Mouse (Mus musculus) lung, postnatal 36 days (tissue): ENCODE measurements around the gene Pdcd5.
A peak's percentile ranks its signal among the peaks of the same experiment; 100 is the strongest.

ENCODE experiments used
- DNase-seq: peaks from one replicate; pipeline ENCODE4 v3.0.0; 2022; ENCODE audit warnings: mixed read lengths

The Pdcd5 gene

DNA sequence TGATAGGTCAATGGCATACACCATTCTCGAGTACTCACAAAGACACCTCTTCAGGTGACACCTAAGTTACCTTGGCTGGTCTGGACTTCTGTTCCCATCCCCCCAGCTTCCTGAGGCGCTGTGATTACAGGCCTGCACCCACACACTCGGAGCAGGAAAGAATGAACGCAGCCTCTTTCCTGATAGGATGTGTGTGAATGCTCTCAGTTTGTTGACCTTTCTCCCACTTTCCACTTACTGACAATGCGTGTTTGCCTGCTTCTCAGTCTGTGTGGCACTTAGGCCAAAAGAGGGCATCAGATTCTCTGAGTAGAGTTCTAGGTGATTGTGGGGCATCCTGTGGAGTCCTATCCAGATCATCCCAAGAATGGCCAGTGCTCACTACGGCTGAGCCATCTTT is 7.2 kb downstream of the Pdcd5 start:
- no peak for DNase-seq

DNA sequence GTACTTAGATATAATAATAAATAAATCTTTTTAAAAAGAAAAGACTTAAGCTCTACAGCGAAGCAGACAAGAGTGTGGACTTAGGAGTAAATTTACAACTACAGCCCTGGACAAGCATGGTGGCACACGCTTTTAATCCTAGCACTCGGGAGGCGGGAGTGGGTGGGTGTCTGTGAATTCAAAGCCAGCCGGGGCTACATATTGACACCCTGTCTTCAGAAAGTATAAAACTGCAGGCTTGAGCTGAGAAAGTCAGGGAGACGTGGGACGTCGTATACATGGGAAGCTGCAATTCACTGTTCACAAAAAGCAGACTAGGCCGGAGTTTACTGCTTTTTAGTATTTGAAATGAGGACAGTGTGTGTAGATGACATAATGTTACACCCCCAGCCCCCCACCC is 10.4 kb downstream of the Pdcd5 start:
- DNase-seq = no peak

DNA sequence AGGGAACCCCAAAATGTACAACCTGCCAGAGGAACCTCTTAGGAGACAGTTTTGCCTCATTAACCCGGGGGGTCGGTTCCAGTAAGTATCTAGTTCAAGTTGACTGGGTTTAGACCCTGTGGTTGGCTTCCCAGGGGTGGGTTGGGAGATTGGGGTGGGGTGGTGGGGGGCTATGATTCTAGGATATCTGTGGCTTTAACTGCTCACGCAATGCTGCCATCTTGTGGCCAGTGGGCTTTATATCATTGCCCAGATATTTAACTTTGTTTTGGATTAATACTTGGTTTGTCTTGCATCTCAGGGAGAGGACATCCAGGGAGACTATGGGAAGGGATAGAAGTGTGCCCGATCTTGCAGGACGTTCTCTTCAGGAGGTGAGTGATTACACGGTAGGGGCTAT is 11.1 kb downstream of the Pdcd5 start:
- DNase-seq = peak; percentile 44

DNA sequence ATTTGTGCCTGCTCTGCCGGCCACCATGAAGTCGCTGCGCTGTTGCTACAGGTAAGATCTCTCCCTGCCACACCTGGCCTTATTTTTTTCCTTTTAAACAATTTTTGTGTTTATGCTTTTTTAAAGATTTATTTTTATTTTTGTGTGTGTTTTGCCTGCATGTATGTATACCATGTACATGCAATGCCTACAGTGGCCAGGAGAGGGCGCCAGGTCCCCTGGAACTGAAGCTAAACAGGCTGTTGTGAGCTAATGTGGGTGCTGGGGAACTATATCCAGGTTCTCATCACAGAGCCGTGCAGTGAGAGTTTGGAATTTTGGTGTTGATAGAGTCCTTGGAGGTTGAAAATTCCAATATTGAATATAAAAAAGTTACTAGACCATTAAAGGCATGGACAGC is 18.8 kb downstream of the Pdcd5 start:
- DNase-seq = peak; percentile 45

DNA sequence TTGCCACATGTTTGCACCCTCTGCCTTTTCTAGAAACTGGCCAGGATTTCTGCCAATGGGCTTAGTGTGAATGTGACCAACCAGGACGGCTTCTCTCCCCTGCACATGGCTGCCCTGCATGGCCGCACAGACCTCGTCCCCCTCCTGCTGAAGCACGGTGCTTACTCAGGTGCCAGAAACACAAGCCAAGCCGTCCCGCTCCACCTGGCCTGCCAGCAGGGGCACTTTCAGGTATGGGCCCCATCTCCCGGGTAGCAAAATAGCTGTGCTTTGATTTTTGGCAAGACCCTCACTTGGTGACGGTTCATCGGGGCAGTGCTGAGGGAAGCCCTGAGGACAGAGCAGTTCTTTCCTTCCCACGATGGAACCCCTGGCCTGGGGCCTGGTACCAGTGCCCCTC is 19.9 kb downstream of the Pdcd5 start:
- DNase-seq = no peak

DNA sequence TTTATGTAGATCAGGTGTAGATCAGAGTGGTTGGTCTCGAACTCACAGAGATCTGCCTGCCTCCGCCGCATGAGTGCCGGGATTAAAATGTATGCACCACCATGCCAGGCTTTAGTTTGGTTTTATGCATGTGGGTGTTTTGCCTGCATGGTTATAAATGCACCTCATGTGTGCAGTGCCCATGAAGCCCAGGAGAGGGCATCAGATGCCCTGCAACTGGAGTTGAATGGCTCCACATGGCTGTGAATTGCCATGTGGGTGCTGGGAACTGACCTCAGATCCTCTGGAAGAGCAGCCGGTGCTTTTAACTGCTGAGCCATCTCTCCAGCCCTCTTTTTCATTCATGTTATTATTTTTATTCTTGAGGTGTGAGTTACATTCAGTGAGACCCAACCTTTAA is 21.3 kb downstream of the Pdcd5 start:
- no peak for DNase-seq

DNA sequence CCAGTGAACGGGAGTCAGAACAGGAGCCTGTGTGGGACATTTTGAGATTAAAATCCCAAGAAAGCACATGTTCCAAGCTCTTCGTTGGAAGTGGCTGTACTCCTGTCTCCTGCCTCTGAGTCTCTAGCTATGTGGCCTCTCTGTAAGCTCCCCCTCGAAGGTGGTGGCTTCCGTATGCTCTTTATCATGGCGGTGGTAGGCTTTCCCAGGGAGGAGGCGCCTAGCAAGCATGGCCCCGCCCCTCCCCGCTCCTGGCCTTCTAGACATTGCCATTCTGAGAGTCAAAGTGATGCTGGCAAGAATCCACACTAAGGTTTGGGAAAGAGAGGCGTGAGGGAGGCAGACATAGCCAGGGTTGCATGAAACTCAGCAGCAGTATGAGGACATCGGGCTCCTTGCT is 24.7 kb downstream of the Pdcd5 start:
- DNase-seq = no peak

DNA sequence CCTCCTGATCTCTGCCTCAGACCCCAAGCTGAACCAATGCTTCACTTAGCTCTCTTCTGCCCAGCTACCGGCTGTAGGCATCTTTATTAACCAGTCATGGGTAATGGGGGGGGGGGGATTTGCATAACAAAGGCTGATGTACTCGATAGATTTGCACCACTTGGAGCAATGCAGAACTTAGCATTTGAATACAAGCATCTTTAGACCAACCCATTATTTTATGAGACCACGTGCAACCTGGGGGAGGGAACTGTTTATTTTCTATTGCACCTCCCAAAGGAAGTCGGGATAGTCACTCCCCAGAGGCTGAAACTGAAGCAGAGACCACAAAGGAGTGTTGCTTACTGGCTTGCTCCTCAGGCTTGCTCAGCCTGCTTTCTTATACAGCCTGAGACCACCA is 29.8 kb downstream of the Pdcd5 start:
- DNase-seq = no peak

DNA sequence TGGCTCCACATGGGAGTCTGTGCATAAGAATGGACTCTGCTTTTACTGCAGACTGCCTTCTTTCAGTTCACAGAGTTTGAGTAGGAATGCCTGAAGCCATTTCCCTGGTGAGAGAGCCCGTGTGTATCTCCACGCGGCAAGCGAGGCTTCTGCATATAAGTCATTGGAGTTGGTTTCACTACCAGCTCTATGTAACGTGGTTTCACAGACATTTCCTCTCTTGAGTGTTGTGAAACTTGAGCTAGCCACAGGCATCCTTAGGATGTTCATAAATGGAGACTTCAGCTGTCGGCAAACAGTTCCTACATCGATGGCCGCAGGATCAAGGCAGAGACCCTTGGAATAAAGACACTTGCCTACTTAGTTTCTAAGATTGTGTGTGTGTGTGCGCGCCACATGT is 38.1 kb downstream of the Pdcd5 start:
- no peak for DNase-seq

DNA sequence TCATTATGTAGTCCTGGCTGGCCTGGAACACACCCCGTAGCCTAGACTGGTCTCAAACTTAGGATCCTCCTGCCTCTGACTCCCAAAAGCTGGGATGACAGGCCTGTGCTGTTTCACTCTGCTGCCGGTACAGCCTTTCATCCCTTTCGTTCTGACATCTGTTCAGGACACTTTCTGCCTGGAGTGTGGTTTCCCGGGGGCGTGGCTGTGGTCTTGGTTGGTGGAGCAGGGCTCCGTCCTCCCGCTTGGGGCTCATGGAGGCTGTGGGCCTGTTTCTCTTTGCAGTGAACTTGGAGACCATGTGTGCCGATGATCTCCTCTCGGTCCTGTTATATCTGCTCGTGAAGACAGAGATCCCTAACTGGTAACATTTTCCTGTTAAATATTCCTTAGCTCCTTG is 40.5 kb downstream of the Pdcd5 start:
- DNase-seq = no peak

DNA sequence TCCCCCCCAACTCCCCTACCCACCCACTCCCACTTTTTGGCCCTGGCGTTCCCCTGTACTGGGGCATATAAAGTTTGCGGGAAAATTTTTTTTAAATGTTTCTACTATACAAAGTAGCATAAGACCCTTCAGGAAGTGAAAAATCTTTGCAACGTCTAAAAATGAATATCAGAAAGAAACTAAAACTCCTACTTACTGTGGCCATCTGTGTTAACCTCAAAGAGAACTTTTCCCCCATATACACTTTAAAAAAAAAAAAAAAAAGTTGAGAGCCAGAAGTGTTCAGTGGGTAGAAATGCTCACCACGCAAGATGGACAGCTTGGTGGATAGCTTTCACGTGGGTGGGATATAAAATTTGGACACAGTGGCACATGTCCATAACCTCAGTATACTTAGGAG is 44.6 kb downstream of the Pdcd5 start:
- DNase-seq = no peak

DNA sequence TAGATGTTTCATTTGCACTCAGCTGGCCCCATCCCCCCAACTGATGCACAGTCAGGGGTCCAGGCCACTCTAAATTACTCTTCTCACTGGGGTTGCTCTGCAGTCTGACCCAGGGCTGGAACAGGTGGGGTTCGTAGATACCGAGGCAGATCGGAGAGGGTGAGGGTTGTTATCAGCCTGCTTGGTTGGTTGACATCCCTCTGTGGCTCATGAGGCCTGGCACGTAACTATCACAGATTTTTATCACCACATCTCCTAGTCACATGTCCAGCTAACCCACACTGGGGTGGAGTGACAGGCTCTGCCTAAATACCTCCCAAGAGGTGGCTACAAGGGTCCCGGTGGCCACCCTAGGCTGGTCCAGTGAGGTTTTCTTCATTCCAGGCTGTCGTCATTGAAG is 46.2 kb downstream of the Pdcd5 start:
- no peak for DNase-seq

DNA sequence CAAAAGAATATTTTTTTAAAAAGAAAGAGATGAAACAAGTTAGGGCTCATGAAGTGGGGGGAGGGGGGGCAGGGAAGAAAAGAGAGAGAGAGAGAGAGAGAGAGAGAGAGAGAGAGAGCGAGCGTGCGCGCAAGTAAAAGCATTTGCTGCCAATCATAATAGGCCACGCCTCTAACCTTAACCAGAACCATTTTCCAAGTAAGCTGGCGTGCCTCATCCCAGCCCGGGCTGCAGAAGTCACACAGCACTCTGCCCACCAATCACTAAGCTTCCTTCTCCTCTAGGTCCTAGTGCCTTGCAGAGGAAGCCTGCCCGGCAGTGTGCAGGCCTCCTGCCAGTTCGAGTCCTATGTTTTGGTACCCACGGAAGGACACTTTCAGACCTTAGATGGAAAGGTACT is 47.3 kb downstream of the Pdcd5 start:
- DNase-seq = no peak

DNA sequence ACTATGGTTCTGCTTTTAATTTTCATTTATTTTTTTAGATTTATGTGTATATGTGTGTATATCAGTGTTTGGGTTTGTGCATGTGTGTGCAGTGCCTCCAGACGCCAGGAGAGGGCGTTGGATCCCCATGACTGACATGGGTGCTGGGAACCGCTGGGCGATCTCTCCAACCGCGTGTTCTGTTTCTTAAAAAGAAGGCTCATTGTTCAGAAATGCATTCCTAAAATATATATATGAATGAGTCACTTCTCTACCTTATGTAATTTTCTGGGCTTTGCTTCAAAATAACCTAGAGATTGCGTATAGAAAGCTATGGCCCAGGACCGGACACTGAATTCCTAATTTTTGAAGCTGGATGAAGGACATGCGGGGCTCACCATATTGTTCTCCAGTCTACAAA is 47.8 kb downstream of the Pdcd5 start:
- no peak for DNase-seq

DNA sequence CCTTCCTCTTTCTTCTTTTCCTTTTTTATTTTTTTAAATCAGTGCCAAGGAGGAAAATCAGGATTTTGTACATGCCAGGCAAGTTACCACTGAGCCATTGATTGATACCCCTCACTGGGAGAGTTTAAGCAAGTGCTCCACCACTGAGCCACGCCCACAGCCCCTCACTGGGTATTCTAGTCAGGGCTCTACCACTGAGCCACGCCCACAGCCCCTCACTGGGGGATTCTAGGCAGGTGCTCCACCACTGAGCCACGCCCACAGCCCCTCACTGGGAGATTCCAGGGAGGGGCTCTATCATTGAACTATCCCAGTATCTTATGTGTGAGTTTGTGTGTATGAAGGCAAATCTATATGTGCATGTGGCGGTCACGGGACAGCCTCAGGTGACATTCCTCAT is 53.0 kb downstream of the Pdcd5 start:
- no peak for DNase-seq
